Mouse (Mus musculus): Measurements from ENCODE around the gene Sirt5.

Sirt5 gene

GRCm38 (mm10) chr13:43374205-43374604 lies 8.9 kb downstream of the Sirt5 start:
- no peak for DNase-seq (ENCODE audit: low spot score in 2 of 2)

- no peak for DNase-seq (ENCODE audit: low spot score in 2 of 2)
Measured at GRCm38 (mm10) chr13:43374918-43375432, 9.7 kb downstream of the Sirt5 start.

GRCm38 (mm10) chr13:43379989-43380388 lies 14.7 kb downstream of the Sirt5 start:
- no peak for DNase-seq (ENCODE audit: low spot score in 2 of 2)

GRCm38 (mm10) chr13:43385321-43385720 lies 20.0 kb downstream of the Sirt5 start:
- DNase-seq (ENCODE audit: low spot score in 2 of 2): no peak

GRCm38 (mm10) chr13:43397700-43398296 lies 32.5 kb downstream of the Sirt5 start:
- DNase-seq (ENCODE audit: low spot score in 2 of 2): no peak

GRCm38 (mm10) chr13:43398297-43399080 lies 33.2 kb downstream of the Sirt5 start, which contains the start of gene Nol7:
Gene Nol7, plus strand, starts transcription at chr13:43398390.
- DNase-seq (ENCODE audit: low spot score in 2 of 2): peak; percentile 93 to 95

- no peak for DNase-seq (ENCODE audit: low spot score in 2 of 2)
Measured at GRCm38 (mm10) chr13:43399576-43399975, 34.3 kb downstream of the Sirt5 start.

- DNase-seq (ENCODE audit: low spot score in 2 of 2): no peak
Measured at GRCm38 (mm10) chr13:43412311-43412710, 47.0 kb downstream of the Sirt5 start.

GRCm38 (mm10) chr13:43413611-43414010 lies 48.3 kb downstream of the Sirt5 start:
- DNase-seq (ENCODE audit: low spot score in 2 of 2): no peak

GRCm38 (mm10) chr13:43415249-43415648 lies 50.0 kb downstream of the Sirt5 start:
- DNase-seq (ENCODE audit: low spot score in 2 of 2): no peak

- no peak for DNase-seq (ENCODE audit: low spot score in 2 of 2)
Measured at GRCm38 (mm10) chr13:43428436-43428835, 63.1 kb downstream of the Sirt5 start.

- DNase-seq (ENCODE audit: low spot score in 2 of 2): no peak
Measured at GRCm38 (mm10) chr13:43433395-43433794, 68.1 kb downstream of the Sirt5 start.

- DNase-seq (ENCODE audit: low spot score in 2 of 2): no peak
Measured at GRCm38 (mm10) chr13:43440376-43440775, 75.1 kb downstream of the Sirt5 start.

GRCm38 (mm10) chr13:43442551-43442950 lies 77.3 kb downstream of the Sirt5 start:
- no peak for DNase-seq (ENCODE audit: low spot score in 2 of 2)

- DNase-seq (ENCODE audit: low spot score in 2 of 2): no peak
Measured at GRCm38 (mm10) chr13:43443706-43444105, 78.4 kb downstream of the Sirt5 start.

- no peak for DNase-seq (ENCODE audit: low spot score in 2 of 2)
Measured at GRCm38 (mm10) chr13:43444717-43445116, 79.4 kb downstream of the Sirt5 start.
